Mouse (Mus musculus): ENCODE results near the gene Rasal1.

DNA sequence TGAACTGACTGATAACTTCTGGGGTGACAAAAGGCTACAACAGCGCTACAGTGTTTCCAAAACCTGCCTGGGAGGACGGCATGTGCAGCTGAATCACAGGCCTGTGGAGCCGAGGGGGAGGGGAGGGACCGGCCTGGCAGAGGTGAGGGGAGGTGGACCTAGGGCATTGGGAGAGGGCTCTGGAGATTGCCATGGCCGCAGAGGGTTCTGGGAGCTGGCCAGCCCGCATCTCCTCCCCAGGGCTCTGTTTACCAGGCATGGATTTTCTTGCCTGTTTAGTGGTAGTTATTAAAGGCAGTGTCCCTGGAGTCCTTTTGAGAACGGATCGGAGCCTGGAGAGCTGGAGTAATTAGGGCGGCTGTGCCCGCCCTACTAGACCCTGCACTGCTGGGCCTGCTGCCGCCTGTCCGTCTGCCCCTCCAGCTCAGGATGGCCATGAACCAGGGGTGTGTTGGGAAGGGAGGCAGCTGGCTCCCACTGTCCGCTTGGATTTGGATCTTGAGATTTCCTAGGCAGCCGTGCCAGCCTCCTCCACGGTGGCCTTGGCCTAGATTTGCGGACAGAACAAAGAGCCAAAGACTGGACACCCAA, 50.3 kb downstream of the Rasal1 start:
- no peak for TF ChIP-seq POLR2A (IDR thresholded peaks at IDR 0.05; ENCODE audit: control insufficient read depth, extremely low read depth, insufficient read depth, low read length, poor library complexity)
- TF ChIP-seq CTCF (IDR thresholded peaks at IDR 0.05; ENCODE audit: borderline replicate concordance, control insufficient read depth, extremely low read depth, insufficient read depth, low read length, poor library complexity), result no peak
